Mouse (Mus musculus) subcutaneous adipose tissue, adult 2 months (tissue): ENCODE data around the gene Arih2. TPM values are rescaled to one million over a fixed set of nuclear protein-coding genes. Genes with fewer than 3 reads are reported as not detected.

Experiments used
- polyA plus RNA-seq: library from polyadenylated mRNA; depleted of rRNA; stranded (reverse); fragments of >200 nt; gene quantifications from 2 replicates; pipeline ENCODE4 v1.2.3, GENCODE M21; 2012; ENCODE audit warnings: low replicate concordance; rRNA removed

Gene Arih2
- 35.0 and 41.4 TPM in 2 replicates for polyA plus RNA-seq

GRCm38 (mm10) chr9:108648611-108649560 lies at the start of gene Arih2:
Gene Arih2 (minus strand): TSS chr9:108649386.

GRCm38 (mm10) chr9:108689106-108689505 lies 39.9 kb upstream of the Arih2 start, which contains the start of gene Prkar2a:
Gene Prkar2a (plus strand): TSS chr9:108689314.

GRCm38 (mm10) chr9:108661677-108662612 lies 12.8 kb upstream of the Arih2 start, which contains the start of gene Slc25a20:
Gene Slc25a20 (plus strand): TSS chr9:108662088.

GRCm38 (mm10) chr9:108596998-108597764 lies 52.0 kb downstream of the Arih2 start, which contains the start of gene P4htm:
Gene P4htm (minus strand): TSS chr9:108597667.

GRCm38 (mm10) chr9:108578545-108579343 lies 70.4 kb downstream of the Arih2 start, which contains the start of gene Wdr6:
Gene Wdr6 (minus strand): TSS chr9:108578739.

GRCm38 (mm10) chr9:108569381-108570206 lies 79.6 kb downstream of the Arih2 start, which contains the start of gene Dalrd3:
Gene Dalrd3 (plus strand): TSS chr9:108569886.

GRCm38 (mm10) chr9:108566815-108567776 lies 82.1 kb downstream of the Arih2 start, which contains the start of gene Ndufaf3:
Gene Ndufaf3 (minus strand): TSS chr9:108567434.

GRCm38 (mm10) chr9:108560227-108560841 lies 88.9 kb downstream of the Arih2 start, which contains the start of gene Impdh2:
Gene Impdh2 (plus strand): TSS chr9:108560286.

Other genes starting within 250 kb of the Arih2 start
- 0.10 TPM in 1 of 2 replicates, not detected in the other for gene Ccdc36, start 220.9 kb downstream of the Arih2 start, polyA plus RNA-seq
- not detected in 2 replicates for gene BC048562, start 212.9 kb downstream of the Arih2 start, polyA plus RNA-seq
- 20.4 and 34.4 TPM in 2 replicates for gene Ccdc71, start 188.9 kb downstream of the Arih2 start, polyA plus RNA-seq
- 70.2 and 91.7 TPM in 2 replicates for gene Klhdc8b, start 187.8 kb downstream of the Arih2 start, polyA plus RNA-seq
- 223 and 264 TPM in 2 replicates for gene Lamb2, start 169.7 kb downstream of the Arih2 start, polyA plus RNA-seq
- 179 and 216 TPM in 2 replicates for gene Usp19, start 158.8 kb downstream of the Arih2 start, polyA plus RNA-seq
- gene Qars, start 141.7 kb downstream of the Arih2 start, polyA plus RNA-seq = 172 and 318 TPM in 2 replicates
- gene Qrich1, start 132.6 kb downstream of the Arih2 start, polyA plus RNA-seq = 93.6 and 129 TPM in 2 replicates
- 48.0 and 173 TPM in 2 replicates for gene Impdh2, start 89.1 kb downstream of the Arih2 start, polyA plus RNA-seq
- gene Ndufaf3, start 82.0 kb downstream of the Arih2 start, polyA plus RNA-seq = 38.3 and 48.7 TPM in 2 replicates
- 120 and 203 TPM in 2 replicates for gene Dalrd3, start 79.5 kb downstream of the Arih2 start, polyA plus RNA-seq
- gene Wdr6, start 70.6 kb downstream of the Arih2 start, polyA plus RNA-seq = 41.1 and 162 TPM in 2 replicates
- gene P4htm, start 51.7 kb downstream of the Arih2 start, polyA plus RNA-seq = 5.3 and 35.1 TPM in 2 replicates
- 36.9 and 73.5 TPM in 2 replicates for gene Slc25a20, start 12.7 kb upstream of the Arih2 start, polyA plus RNA-seq
- gene Prkar2a, start 39.9 kb upstream of the Arih2 start, polyA plus RNA-seq = 15.6 and 32.7 TPM in 2 replicates
- gene Ip6k2, start 134.4 kb upstream of the Arih2 start, polyA plus RNA-seq = 53.3 and 84.8 TPM in 2 replicates
- 25.4 and 31.7 TPM in 2 replicates for gene Nckipsd, start 159.0 kb upstream of the Arih2 start, polyA plus RNA-seq
- 1.4 and 1.5 TPM in 2 replicates for gene Celsr3, start 176.9 kb upstream of the Arih2 start, polyA plus RNA-seq
- gene Slc26a6, start 203.9 kb upstream of the Arih2 start, polyA plus RNA-seq = 26.4 and 31.9 TPM in 2 replicates